Mouse (Mus musculus): ENCODE measurements around the gene Slc6a11.

Slc6a11 gene

DNA sequence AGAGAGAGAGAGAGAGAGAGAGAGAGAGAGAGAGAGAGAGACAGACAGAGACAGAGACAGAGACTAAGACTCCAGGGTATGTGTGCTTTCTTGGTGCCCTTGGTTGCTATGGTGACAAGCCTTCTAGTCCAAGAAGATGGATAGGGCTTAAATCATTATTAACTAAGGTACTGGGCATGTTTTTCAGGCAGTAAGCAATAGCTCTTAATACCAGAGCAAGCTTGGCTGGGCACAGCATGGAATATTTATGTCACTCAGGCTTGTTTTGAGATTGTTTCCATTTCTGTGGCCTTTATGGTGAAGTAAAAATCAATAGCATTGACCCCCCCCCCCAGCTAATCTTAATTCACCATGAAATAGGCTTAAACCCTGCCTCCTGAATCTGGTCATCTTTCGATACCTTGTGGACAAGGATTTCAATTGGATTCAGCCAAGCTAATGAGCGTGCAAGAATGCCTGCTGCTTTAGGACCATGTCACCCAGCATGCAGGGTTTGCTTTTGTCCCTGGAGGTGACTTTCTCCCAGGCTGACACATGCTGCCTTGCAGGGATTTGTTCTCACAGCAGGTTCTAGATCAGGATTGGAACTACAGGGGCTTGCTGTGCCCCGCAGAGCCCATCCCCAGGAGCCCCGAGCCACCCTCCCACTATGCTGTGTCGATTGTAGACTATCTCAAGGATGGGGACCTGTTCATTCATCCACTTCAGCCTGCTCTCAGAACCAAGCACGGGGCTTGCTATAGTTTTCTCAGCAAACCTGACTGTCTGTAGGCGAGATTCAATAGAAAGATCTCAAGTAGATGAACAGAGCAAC, 51.5 kb downstream of the Slc6a11 start:
- DNase-seq, result no peak

DNA sequence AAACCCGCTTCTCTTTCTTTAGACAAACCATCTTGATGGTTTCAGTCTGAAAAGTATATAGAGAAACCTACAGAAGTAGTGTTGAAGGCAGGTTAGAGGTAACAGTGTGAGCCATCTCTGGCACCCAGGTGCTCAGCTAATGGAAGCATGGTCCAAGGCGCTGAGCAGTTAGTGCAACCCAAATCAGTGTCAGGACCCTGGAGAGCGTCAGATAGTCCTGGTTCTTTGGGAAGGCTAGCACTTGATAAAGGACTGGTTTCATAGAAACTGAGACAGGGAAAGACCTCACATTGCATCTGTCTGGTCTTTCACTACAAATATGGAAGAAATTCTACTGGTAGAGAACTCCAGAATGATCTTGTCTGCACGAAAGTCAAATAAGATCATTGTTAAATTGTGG, 56.1 kb downstream of the Slc6a11 start:
- DNase-seq, result peak; percentile 16

DNA sequence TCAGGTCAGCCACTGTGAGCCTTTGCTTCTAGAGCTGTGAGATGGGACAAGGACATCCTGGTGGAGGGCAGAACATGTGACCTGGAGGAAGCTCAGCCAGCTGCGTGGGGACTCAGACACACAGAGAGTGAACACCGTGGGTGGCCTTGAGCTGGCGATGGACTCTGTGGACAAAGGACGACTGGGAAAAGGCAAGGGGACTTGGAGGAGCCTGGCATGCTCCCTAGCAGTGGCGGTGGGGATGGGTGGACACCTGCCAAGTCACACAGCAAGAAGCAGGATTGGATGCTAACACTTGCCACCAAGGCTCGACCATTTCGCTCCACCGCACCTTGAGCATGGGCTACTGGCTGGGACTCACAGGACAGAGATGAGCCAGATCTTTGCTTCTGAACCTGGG, 57.8 kb downstream of the Slc6a11 start:
- DNase-seq, result no peak

DNA sequence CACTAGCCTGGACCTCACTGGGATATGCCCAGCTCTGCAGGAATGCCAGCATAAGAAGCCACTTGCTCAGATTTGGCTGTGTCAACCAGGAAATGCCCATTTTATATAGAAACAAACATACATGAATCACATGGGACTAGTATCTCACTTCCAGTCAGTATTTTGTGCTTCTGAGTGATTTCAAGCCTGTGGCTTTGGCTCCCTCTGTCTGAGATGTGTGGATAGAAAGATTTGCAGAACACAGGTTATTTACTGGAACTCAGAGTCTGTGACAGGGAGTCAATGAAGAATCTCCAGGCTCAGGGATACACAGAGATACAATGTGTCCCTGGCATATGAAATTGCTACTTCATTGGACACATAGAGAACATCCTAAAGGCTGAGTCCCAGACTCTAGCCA, 65.0 kb downstream of the Slc6a11 start:
- DNase-seq, result no peak

DNA sequence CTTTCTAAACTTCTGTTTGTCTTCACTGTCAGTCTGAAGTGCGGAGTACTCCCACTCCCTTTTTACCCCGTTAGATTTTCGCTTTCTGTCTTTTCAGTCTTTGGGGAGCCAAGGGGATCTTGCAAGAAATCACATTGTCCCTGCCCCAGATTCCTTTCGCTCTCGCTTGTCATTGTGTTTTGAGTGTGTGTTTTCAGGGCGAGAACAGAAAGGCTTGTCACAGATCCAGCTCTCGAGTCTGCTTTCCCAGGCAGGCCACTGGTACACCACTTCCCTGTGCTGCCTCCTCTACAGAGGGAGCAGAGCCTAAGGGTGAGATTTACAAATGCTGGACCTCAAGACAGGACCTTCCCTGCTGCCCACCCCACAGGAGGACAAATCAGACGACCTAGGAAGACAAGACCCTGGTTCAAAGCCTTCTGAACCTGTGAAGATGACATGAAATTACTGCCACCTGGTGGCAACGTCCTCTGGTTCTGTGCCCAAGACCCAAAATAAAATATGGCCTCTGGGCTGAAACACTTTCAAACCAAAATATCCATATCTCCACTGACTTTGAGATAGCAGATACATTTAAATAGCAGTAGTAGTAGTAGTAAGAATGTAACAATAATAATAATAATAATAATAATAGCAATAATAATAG, 68.3 kb downstream of the Slc6a11 start:
- DNase-seq, result peak; percentile 25

DNA sequence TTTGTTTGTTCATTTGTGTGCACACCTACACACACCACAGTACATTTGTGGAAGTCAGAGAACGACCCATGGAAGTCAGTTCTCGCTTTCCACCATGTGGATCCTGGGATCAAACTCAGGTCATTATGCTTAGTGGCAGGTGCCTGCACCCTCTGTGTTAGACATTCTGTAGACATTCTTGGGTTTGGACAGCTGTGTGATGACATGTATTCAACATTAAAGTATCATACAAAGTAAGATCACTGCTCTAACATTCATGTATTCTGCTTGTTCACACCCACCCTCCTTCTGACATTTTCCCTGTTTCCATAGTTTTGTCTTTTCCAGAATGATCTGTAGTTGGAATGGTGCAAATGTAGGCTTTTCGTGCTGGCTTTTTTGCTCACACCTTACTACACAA, 73.5 kb downstream of the Slc6a11 start:
- no peak for DNase-seq

DNA sequence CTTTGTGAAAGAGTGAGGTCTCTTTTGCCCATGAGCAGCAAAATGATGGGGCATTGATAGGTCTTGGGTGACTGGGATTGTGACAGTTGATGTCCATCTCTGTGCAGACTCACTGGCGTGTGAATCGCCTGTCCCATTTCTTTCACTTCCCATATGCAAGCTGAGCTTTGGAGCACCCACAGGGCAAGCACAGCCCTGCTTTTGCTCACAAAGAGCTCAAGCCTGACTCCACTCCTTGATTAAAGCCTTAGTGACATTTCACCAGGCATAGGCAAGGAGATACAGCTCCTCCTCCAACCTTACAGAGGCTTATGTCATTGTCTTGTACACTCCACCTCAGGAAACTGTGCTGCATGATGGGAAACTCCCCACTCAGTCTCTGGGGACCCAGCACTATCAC, 77.3 kb downstream of the Slc6a11 start:
- DNase-seq, result no peak

DNA sequence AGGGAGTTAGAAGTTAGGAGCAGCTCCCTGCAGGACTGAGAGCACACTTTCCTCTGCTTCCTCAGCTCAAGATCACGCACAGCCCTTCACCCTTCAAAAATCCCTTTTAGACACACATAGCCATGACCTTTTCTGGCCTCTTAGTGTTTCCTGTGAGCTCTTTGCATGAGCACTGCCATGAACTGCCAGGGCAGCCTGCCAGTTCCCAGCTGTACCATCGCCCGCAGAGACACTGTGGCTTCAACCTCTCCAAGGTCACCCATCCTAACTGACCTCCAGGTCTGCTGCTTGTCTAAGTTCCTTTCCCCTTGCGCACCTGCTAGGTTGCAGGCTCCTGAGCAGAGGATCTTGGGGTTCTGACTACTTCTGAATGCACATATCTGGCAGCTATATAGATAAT, 83.4 kb downstream of the Slc6a11 start:
- DNase-seq, result no peak

DNA sequence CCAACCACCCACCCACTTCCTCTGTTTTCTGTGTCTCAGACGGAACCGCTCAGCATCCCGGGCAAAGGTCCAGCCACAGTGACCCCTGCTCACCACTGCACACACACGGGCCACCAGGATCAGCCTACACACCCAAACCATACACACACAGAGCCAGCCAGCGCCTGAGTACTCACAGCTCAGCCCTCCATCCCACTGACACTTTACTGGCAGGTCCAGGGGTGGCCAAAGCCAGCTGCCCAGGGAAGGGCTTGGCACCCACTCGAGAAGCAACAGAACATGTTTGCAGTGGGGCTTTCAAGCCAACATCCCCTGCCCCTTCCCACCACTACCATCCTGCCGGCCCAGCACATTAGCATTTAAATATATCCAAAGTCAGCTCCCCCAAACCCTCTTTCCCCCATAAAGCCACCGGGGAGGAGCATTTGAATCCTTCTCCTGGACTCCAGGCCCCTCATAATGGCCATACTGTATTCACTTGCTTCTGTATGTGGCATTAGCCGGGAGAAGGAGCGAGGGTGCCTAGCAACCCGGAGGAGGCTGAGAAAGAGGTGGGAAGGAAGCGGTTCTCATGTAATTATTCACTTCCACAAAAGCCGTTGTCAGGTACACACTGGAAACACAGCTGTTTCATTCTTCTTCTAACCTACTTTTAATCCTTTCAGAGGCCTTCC, 85.8 kb downstream of the Slc6a11 start:
- no peak for DNase-seq

DNA sequence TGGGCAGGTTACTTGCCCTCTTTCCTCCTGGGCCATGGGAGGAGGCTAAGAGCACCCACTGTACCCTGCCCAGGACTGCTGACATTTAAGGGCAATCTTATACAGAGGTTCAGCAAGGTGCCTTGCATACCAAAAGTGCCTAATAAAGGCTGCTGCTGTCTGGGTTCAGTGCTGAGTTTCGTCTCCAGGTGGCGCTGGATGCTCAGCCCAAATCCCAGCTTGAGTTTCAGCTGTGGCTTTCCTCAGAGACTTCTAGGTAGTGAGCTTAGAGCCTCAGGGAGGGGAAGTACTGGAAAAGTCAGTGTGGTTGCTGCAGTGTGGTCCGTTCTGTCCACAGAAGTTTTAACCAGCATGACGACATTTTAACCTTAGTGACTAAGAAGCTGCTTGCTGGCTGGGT, 93.4 kb downstream of the Slc6a11 start:
- DNase-seq, result peak; percentile 10

DNA sequence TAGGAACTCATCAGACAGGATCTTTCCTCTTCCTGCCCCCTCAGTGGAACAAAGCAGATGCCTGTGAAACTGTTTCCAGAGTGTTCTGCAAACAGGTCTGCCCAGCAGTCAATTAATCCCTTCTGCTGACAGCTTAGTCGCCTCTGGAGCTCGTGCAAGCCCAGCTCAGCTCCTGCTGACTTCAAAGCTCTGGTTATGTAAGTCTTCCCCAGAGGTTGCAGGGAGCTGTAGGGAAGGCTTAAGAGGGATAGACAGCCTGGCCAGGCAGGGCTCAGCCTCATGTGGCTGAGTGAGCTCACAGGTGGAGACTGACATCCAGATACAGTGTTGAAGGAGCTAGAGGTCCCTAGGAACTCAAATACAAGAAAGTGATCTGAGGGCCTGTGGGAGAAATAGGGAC, 96.3 kb downstream of the Slc6a11 start:
- DNase-seq, result no peak

DNA sequence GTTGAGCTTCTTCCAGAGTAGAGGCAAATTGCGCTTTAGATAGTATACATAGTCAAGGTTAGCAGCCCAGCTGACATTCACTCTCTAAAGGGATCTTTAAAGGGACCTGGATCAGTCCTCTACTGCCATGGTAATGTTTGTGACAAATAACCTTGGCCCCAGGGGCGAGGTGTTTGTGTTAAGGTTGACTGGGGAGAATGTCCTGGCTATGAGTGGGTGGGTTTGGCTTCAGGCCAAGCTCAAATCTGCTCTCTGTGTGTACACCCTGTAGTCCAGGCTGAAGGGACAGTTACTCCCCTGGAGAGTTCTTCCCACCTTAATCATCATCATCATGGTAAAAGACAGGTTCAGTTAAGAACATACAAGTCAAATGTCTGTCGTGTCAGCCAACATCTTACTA, 97.2 kb downstream of the Slc6a11 start:
- no peak for DNase-seq

DNA sequence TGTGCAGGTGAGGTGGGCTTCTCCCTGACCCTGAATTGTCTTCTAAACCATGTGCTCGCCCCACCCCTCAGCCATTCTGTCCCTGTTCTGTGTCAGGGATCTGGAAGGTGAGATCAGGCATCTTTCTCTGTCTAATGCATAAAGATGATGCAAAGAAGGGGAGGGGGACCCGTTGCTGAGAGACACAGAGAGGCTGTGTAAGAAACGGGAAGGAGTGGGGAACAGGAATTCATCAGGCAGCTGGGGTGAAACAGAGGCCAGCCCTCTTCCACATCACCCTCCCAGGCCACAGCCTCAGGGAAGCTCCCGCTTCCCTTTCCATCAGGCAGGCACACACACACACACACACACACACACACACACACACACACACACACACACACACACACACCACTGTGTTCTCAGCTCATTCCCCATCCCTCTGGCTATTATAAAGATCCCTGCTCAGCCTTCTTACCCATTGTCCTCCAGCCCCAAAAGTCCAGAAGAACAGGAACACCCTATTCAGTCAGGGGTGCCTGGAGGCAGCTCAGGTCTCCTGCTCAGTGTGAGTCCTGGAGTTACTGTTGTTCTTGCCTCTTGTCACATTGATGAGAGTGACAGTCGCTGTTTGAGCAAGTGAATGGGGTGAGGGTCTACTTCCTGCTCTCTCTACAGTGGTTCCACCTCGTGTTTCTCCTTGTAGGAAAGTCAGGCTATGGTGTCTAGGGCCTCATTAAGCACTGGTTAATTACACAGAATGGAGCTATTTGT, 108.0 kb downstream of the Slc6a11 start:
- DNase-seq, result no peak

DNA sequence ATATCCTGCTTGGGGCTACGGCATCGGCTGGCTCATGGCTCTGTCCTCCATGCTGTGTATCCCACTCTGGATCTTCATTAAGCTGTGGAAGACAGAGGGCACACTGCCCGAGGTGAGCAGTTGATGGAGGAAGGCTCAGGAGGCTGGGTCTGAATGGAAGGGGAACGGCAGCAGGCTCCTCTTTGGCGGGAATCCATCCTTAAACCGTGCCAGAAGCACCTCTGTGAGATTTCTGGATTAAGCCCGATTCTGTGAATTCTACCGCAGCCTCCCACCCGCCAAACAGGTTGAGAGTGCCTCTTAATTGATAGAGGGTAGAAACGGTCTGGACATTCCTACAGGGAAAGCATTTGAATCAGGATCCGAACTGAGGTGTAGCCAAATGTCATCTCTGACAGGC, 114.6 kb downstream of the Slc6a11 start:
- no peak for DNase-seq

DNA sequence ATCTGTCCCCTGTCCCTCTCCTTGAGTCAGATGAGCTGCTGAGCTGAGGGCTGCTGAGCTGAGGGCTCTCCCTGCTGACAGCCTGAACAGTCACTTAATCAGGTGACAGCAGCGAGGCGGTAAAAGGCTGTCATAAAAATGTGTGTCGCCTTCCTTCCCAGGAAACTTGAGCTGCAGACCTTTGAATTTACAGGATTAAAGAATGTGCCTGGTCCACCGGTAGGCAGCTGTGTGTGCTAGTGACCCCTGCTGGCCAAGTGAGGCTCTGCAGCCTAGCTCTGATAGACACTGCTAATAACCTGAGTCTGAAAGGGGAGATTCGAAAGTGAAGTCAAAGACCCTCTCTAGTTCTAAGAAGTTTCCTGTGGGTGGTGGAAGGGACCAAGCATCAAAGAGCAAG, 119.3 kb downstream of the Slc6a11 start:
- DNase-seq, result peak; percentile 80

DNA sequence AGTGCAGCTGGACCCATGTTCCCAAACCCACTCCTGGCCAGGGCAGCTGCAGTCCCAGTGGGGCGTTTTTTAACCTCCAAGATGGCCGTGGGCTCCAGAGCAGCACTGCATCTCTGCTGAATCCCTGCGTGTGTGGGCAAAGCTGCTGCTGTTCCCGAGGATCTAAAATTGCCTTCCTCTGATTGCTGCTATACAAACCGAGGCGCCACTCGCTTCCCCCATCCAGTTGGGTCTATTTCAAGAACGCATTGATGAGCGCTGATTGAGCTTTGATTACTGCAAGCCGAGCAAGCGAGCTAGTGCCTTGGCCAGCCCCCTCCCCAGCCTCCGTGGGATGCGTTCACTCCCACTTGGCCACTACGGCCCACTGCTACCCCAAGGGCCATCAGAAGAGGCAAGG, 123.9 kb downstream of the Slc6a11 start:
- DNase-seq, result no peak

DNA sequence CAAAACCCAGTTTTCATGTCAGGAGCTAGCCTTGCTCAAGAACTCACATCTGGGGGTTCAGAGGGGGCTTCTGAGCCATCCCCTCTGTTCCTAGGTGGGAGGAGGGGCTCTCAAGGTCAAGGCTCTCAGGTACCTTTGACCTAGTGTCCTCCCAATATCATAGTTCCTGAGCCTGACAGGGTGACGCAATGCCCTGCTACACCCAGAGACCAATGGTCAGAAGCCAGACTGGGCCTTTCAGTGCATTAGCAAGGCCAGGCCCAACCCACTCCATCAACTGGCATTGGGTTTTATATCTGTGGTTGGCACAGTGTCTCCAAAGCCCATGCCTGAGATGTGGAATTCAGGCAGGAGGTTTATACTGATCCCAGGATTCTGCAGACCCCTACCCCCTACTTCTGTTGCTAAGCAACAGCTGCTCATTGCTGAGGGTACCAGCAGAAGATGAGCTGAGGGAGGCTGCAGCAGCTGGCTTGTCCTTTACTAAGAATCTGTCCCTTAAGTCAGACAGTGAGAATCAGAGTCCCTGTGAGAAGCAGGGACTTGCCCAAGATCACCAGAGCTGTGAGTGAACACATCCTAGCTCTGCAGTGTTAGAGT, 126.8 kb downstream of the Slc6a11 start:
- DNase-seq, result no peak

DNA sequence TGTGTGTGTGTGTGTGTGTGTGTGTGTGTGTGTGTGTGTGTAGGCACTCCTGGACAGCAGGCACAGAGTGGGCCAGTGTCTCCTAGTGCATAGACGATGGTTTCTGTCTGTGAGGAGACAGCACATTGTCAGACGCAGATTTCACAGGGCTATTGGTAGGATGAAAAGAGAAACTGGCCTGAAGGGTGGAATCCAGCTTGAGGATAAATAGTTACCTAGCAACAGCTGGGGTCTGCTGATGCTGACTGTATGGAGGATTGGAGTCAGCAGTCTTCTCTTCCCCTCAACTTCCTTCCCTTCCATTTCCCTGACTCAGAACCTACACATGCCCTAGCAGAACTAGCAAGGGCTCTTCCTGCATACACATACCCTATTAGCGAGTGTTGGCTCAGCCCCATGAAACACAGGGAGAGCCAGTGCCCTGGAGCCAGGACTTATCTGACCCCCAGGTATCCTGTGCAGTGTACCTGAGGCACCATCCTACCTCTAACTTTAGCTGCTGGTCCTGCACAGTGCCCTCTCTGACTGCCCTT, 127.7 kb downstream of the Slc6a11 start:
- no peak for DNase-seq

DNA sequence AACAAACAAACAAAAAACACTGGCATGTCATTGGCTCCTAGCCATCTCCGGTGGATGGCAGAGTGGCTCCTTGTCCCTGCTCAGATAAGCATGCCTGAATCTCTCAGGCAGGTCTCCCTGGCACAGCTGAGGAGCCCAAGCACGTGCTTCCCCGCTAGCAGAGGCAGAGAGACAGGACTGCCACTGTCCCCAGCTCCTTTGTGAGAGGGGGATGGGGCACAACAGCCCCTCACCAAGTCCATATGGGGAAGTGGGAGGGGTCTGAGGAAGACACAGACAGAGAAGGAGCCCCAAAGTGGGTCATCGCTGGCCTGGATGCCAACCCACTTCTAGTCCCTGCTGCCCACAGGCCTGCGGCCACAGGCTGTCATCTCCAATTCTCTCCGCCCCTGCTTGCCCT, 130.6 kb downstream of the Slc6a11 start:
- DNase-seq, result no peak

DNA sequence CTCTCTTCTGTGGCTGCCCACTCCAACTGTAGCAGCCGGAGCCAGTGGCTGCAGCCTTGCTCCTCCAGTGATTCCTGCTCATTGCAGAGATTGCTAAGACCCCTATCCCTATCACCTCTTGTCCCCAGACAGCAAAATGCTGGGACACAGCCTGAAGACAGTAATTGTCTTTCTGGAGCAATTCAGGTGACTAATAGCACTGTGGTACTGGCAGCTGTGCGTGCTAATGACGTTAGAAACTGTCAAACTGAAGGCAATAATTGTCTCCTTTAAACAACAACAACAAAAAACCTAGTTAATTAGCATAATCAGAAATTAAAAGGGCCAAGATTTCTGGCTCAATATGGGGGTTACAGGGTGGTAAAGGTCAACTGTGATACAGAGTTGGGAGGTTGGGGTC, 133.0 kb downstream of the Slc6a11 start:
- DNase-seq, result no peak

DNA sequence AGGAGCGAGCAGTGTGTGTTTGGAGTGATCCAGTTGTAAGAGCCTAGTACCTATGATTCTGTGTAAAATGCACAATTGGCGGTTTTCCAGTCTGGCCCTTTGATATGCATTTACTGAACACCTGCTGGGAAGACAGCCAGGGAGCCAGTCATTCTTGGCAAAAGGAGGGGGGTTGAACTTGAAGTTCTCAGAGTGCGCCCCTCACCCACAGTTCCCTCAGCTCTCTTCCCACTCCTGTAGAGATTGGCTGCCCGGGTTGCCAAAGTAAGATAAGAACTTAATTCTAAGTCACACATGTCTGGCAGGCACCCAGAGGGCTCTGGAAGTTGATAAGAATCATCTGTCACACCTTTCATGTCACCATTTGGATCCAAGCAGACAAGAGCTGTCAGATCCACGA, 133.4 kb downstream of the Slc6a11 start:
- DNase-seq, result no peak

DNA sequence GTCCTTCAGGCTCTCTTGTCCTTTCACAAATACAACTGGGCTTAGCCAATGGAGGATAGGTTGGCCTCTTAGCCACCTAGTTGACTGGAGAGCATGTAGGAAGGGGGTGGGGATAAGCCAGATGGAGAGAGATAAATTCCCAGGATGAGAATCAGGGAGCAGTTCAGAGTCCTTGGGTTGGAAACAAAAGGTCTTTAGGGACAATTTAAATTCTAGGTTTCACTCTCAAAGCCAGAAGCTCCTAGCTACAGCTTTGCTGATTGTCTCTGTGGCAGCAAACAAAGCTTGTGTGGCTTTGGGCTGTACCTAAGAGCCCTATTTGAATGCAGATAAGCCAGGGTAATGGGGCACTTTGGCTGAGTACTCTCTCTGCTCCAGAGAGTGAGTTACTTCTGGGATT, 135.2 kb downstream of the Slc6a11 start:
- DNase-seq, result no peak

DNA sequence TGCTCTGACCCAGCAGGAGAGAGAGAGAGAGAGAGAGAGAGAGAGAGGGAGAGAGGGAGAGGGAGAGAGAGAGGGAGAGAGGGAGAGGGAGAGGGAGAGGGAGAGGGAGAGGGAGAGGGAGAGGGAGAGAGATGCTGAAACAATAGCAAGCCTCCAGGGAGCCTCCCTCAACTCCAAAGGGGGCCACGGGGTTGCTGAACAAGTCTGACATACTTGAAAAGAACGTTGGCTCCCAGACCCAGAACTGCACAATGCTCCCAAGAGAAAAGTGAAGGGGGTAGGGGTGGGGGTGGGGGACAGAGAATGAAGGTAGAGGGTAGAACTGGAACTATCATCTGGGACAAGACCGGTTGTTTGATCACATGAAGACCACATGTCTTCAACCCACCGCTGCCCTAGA, 136.9 kb downstream of the Slc6a11 start:
- DNase-seq, result no peak
